Mouse (Mus musculus): ENCODE measurements at regions not wholly inside any gene's neighbourhood (a gene's known extent, or its start where the extent isn't known, plus 50 kb on each side); places are given as distances from the start of the nearest gene placed in this dataset.

- intact Hi-C loops (cut with DNase I): no loop called here
- peak; percentile 21 for DNase-seq
Observed at GRCm38 (mm10) chr10:95622879-95623517, 50.3 kb downstream of the Anapc15-ps start.

- no peak for DNase-seq
- intact Hi-C loops (cut with DNase I): no loop called here
Observed at GRCm38 (mm10) chr10:95620796-95621195, 52.5 kb downstream of the Anapc15-ps start.

GRCm38 (mm10) chr10:95619601-95620000 lies 53.6 kb downstream of the Anapc15-ps start:
- DNase-seq: no peak
- intact Hi-C loops (cut with DNase I): loop anchor here (10.0 kb wide), 1 partner anchor 55 kb away; the partner anchor contains the start of gene Nudt4

- intact Hi-C loops (cut with DNase I): loop anchor here (10.0 kb wide), 1 partner anchor 54 kb away; the partner anchor contains the start of gene Nudt4
- DNase-seq: no peak
Observed at GRCm38 (mm10) chr10:95618451-95619079, 54.6 kb upstream of the Nudt4 start.

DNA sequence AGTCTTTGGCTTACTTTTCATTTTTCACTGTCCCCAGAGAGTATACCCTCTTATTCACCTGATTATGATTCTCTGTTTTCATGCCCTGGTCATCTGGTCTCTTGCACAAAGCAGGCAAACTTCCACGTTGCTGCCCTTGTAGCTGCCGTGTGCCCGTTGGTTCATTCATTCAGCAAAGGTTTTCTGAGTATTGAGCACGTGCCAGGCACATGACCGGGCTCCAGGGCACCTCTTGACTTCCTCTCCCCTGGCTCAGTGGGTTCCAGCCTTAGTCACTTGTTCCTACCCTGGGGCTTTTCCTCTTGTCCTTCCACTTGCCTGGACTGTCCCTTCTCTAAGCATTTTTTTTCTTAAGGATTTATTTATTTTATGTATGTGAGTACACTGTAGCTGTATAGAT lies 52.9 kb upstream of the Nudt4 start:
- intact Hi-C loops (cut with DNase I): loop anchor here (10.0 kb wide), 1 partner anchor 52 kb away; the partner anchor contains the start of gene Nudt4
- DNase-seq: peak; percentile 16

GRCm38 (mm10) chr10:95615849-95616650 lies 52.1 kb upstream of the Nudt4 start:
- intact Hi-C loops (cut with DNase I): loop anchor here (10.0 kb wide), 1 partner anchor 51 kb away; the partner anchor contains the start of gene Nudt4
- no peak for DNase-seq

All from left cerebral cortex, postnatal 4 days (tissue).